Mouse (Mus musculus) megakaryocyte, embryonic 14.5 days (primary cell): ENCODE measurements around the gene Pnp. TPM values are rescaled to one million over a fixed set of nuclear protein-coding genes. Genes with fewer than 3 reads are reported as not detected.
"Not testable (repeated sequence)": the region's sequence is repeated elsewhere in the genome, so short reads cannot be mapped to it uniquely, and the experiment has no call there.

Experiments used
- H3K27me3 ChIP-seq: replicated peaks from 2 replicates; pipeline ENCODE3; 2012; ENCODE audit warnings: inconsistent platforms
- H3K36me3 ChIP-seq: replicated peaks from 2 replicates; pipeline ENCODE3; 2012; ENCODE audit warnings: low read length, inconsistent platforms, mixed read lengths
- H3K4me1 ChIP-seq: 2 replicates; pipeline ENCODE4 v1.6.1; 2012; ENCODE audit warnings: inconsistent platforms
- H3K4me3 ChIP-seq: replicated peaks from 2 replicates; pipeline ENCODE3; 2012; ENCODE audit warnings: moderate library complexity, mild to moderate bottlenecking, inconsistent platforms
- H3K9me3 ChIP-seq: 2 replicates; pipeline ENCODE4 v1.6.1; 2012; ENCODE audit warnings: inconsistent platforms
- FLI1 ChIP-seq: IDR thresholded peaks from 2 replicates; pipeline ENCODE4 v1.6.1; 2012; ENCODE audit warnings: low read length, inconsistent platforms, mixed read lengths
- GATA1 ChIP-seq: IDR thresholded peaks from 3 replicates; pipeline ENCODE4 v1.6.1; 2012; ENCODE audit warnings: mixed read lengths, low read length, inconsistent platforms, borderline replicate concordance
- polyA plus RNA-seq: library from polyadenylated mRNA; stranded (reverse); fragments of >175 nt; gene quantifications from 2 replicates; pipeline ENCODE4 v1.2.3, GENCODE M21; 2012; ENCODE audit warnings: low replicate concordance; ENCODE audit not compliant: insufficient read depth

Gene Pnp
- polyA plus RNA-seq, 1 experiment: 1.4 TPM

DNA sequence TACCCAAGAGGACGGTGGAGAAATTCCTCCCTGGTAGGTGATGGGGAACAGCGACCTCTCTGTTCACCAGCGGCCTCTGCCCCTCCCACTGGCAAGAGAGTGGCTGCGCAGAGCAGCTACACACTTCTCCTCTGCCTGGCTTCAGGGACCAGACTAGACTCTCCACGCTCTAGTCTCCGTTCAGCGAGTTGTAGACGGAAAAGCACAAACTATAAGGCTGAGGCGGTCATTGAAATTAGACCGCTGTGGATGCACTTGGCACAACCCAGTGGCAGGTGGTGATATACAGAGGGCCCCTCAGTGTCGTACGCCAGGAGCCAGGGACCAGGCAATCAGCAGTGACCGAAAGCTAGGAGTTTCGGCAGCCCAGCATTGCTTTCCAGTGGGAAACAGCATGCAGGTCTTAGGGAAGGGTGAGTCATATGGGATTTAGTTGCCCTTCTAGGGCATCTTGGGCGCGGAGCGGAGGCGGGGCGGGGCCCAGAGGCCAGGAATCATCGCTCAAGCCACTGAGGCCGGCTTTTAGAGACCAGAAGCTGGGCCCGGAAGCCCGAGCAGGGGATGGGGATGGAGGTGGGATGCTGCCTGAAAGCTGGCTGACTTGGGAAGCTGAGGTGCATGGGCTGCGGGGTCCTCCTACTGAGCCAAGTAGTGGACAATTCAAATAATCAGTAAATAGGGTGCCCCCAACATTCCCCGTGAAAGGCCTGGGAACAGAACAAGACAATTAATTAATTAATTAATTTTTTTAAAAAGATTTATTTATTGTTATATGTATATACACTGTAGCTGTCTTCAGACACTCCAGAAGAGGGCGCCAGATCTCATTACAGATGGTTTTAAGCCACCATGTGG lies 26.7 kb upstream of the Pnp start:
- H3K4me1 ChIP-seq: no peaks in the 10 kb centered on the region
- H3K36me3 ChIP-seq: no peaks in the 10 kb centered on the region
- no peaks in the 10 kb centered on the region for H3K27me3 ChIP-seq
- peaks cover 9% of the 10 kb centered on the region for H3K9me3 ChIP-seq
- H3K4me3 ChIP-seq: no peak overlapping the region
- TF ChIP-seq GATA1 (no peak), FLI1 (no peak)

- no peak overlapping the region for H3K4me3 ChIP-seq
- TF ChIP-seq GATA1 (no peak), FLI1 (no peak)
- H3K27me3 ChIP-seq: no peaks in the 10 kb centered on the region
- no peaks in the 10 kb centered on the region for H3K36me3 ChIP-seq
- H3K9me3 ChIP-seq: peaks cover 9% of the 10 kb centered on the region
- no peaks in the 10 kb centered on the region for H3K4me1 ChIP-seq
Observed at GRCm38 (mm10) chr14:50904828-50905129, 26.1 kb upstream of the Pnp start.

GRCm38 (mm10) chr14:50905327-50905726 lies 25.6 kb upstream of the Pnp start:
- not testable (repeated sequence) for H3K9me3 ChIP-seq, H3K4me3 ChIP-seq, H3K36me3 ChIP-seq, H3K27me3 ChIP-seq, H3K4me1 ChIP-seq

GRCm38 (mm10) chr14:50908126-50908525 lies 22.8 kb upstream of the Pnp start:
- Histone ChIP-seq H3K27me3 (no peaks in the 10 kb centered on the region), H3K4me3 (no peak overlapping the region), H3K36me3 (peaks cover 14% of the 10 kb centered on the region), H3K9me3 (no peaks in the 10 kb centered on the region), H3K4me1 (peaks cover 4% of the 10 kb centered on the region; the same call in 1 of the 2 replicates)
- TF ChIP-seq FLI1 (no peak), GATA1 (no peak)

DNA sequence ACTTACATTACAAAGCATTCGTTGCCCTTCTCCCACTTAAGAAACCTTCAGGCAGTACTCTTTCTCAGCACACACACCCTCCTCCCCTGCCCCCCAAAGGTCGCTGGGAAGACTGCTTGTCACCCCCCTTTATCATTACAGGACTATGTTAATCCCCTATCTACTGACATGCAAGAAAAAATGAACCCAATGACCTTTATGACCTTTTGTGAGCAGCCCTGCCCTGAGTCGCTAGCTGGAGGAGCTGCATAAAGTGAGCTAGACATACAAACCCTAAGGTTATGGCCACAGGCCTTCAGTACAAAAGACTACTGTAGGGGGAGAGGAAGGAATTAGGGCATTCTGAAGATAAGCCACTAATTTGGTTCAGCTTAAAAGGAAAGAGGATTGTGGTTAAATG lies 19.5 kb upstream of the Pnp start:
- Histone ChIP-seq H3K27me3 (no peaks in the 10 kb centered on the region), H3K36me3 (peaks cover 44% of the 10 kb centered on the region)

DNA sequence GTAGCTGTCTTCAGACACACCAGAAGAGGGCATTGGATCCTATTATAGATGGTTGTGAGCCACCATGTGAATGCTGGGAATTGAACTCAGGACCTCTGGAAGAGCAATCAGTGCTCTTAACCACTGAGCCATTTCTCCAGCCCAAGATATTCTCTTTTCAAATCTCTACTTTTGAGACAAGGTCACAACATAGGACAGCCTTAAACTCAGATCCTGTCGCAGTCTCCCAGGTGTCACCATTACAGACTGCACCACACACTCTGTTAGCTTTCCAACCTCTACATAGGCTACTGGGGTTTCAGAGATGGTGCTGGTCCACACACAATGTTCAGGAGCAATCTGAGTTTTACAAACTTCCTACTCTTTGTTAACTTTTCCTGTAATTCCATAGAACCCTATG lies 7.4 kb upstream of the Pnp start:
- Histone ChIP-seq H3K4me3 (peak overlapping the region; percentile 90), H3K36me3 (peaks cover 42% of the 10 kb centered on the region), H3K4me1 (peaks cover 33% of the 10 kb centered on the region)
- not testable (repeated sequence) for H3K27me3 ChIP-seq, H3K9me3 ChIP-seq

More for the DNA sequence above, 19.5 kb upstream of the Pnp start:
- peaks cover 4% of the 10 kb centered on the region; the same call in 1 of the 2 replicates for H3K4me1 ChIP-seq
- no peak overlapping the region for H3K4me3 ChIP-seq
- TF ChIP-seq FLI1 (no peak), GATA1 (no peak)
- no peaks in the 10 kb centered on the region for H3K9me3 ChIP-seq

DNA sequence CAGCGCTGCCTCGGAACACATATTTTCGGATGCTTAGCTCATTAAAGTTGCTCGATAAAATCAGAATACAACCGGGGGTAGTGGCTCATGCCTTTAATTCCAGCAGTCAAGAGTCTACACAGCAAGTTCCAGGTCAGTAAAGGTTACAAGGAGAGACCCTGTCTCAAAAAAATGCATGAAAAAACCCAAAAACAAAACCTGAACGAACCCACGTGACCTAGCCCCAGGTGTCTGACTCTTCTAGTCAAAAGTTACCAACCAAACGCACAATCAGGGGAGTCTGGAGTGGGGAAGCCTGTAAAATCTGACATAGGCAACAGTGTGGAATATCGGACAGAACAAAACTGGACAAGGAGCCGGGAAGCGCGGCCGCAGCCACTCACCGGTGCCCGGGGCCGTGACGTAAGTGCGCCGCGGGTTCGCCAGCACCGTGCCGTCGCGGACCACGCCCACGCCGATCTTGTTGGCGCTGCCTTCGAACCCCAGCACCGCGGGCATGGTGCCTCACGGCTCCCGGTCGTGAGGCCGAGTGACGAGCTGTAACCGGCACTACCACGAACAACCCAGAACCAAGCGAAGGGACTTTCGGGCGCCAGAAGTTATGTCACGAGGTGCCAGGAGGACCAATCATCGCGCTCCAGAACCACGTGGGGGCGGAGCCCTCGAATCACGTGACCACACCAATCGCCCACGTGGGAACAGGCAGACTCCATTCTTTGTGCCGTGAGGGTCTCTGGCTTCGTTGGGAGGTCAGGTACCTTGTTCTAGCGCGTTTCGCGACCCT lies 6.4 kb upstream of the Pnp start, which contains the start of the genes Osgep and Apex1:
Gene Osgep (minus strand): TSS at position 613 of the 784 bp plus-strand sequence.
Gene Apex1 (plus strand): TSS at position 688 of the 784 bp plus-strand sequence.
- TF ChIP-seq GATA1: no peak
- no peak for TF ChIP-seq FLI1
- Histone ChIP-seq H3K27me3 (no peaks in the 10 kb centered on the region), H3K9me3 (no peaks in the 10 kb centered on the region), H3K36me3 (peaks cover 48% of the 10 kb centered on the region), H3K4me3 (peak within 1 kb of the TSS; percentile 90), H3K4me1 (peaks cover 43% of the 10 kb centered on the region)

- peak overlapping the region; percentile 90 for H3K4me3 ChIP-seq
- TF ChIP-seq GATA1 (no peak), FLI1 (no peak)
- peaks cover 44% of the 10 kb centered on the region for H3K36me3 ChIP-seq
- H3K4me1 ChIP-seq: peaks cover 51% of the 10 kb centered on the region
- no peaks in the 10 kb centered on the region for H3K9me3 ChIP-seq
- no peaks in the 10 kb centered on the region for H3K27me3 ChIP-seq
Observed at GRCm38 (mm10) chr14:50925111-50925920, 5.6 kb upstream of the Pnp start.

DNA sequence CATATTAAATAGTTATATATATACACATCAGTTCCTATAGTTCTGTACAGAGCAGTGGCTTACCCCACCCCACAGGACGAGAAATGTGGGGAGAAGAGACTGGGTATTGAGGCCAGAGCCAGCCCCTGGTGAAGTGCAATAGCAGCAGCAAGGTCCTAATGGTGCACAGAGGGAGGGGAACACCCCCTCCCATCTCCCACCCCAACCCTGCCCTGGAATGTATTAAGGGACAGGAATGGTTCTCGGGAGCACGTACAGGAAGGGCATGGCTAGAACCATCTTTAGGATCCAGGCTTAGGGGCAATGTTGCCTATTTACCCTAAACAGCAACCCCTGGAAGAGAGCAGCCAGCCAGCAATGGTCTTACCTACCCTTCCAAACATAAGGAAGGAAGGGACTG lies 3.5 kb upstream of the Pnp start:
- H3K4me1 ChIP-seq: peaks cover 63% of the 10 kb centered on the region
- TF ChIP-seq FLI1: no peak
- TF ChIP-seq GATA1: no peak

DNA sequence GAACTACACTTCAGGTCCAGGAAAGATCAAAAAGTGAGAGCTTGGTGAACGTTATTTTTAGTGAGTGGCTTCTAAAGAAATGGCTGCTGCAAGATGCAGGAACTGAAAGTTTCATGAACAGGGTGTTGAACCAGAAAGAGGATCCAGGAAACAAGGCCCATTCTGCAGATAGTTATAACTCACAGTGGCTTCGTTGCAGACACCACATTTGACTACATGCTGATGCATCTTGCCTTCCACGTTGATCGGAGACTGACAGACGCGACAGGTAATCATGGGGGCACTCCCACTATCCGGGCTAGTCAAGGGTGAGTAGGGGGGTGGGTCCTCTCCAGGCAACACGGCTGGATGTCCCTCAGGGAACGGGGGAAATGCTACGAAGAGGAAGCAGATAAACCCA lies 931 bp upstream of the Pnp start:
- H3K4me1 ChIP-seq: peaks cover 59% of the 10 kb centered on the region
- no peak for TF ChIP-seq FLI1
- no peak for TF ChIP-seq GATA1
- peak overlapping the region; percentile 98 for H3K4me3 ChIP-seq
- H3K27me3 ChIP-seq: no peaks in the 10 kb centered on the region
- peaks cover 39% of the 10 kb centered on the region for H3K36me3 ChIP-seq
- H3K9me3 ChIP-seq: no peaks in the 10 kb centered on the region

More for the DNA sequence above, 3.5 kb upstream of the Pnp start:
- Histone ChIP-seq H3K9me3 (no peaks in the 10 kb centered on the region), H3K4me3 (no peak overlapping the region), H3K27me3 (no peaks in the 10 kb centered on the region), H3K36me3 (peaks cover 39% of the 10 kb centered on the region)
